Mouse (Mus musculus): Measurements from ENCODE around the gene Ccr3. TPM values are rescaled to one million over a fixed set of nuclear protein-coding genes. Genes with fewer than 3 reads are reported as not detected.
"Not testable (repeated sequence)": the region's sequence is repeated elsewhere in the genome, so short reads cannot be mapped to it uniquely, and the experiment has no call there.

The Ccr3 gene
- polyA plus RNA-seq, 1 experiment = not detected

DNA sequence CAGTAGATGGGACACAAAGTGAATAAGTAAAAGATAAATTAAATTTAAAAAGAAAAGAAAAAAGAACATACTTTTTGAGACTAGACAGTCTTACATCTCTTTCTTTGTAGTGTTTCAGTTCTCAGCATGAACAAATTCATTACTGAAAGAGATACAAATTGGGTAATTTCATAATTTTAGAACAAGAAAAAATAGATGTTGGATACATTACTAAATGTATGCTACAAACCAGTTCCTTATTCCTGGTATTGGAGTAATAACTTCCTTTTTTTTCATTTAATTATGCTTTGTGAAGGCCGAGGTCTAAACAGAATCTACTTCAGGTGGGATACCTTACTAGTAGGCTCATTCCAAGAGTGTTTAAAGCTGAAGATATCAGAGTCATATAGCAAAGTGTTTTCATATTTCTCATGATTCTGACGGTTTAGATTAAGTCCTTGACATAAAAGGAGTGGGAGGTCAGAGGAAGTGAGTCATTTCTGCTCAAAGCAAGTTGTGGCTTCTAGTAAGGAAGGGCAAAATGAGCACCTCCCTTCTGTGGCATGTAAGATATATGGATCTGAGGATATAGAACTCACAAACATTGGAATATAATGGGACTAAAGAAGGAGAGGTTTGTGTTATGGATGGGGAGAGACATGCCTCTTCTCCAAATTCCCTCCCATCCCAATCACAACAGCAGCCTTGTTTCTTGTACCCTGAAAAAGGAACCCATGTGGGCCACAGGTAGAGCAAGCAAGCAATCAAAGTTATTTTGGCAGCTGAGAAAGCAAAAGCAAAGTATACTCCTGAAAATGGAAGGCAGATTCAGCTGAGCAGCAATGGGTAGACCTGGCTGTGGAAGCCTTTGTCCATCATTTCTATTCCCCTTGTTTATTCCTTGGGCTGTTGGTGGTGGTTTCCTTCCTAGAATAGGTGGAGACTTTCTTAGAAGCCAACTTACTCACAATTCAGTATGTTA, 46.6 kb downstream of the Ccr3 start:
- no peak for TF ChIP-seq TCF3 (IDR thresholded peaks at IDR 0.05; ENCODE audit: insufficient read length, low read depth)
- Histone ChIP-seq H3K79me2 (ENCODE audit: control insufficient read depth, insufficient read depth) (no peaks in the 10 kb centered on the region), H3ac (ENCODE audit: control insufficient read depth, insufficient read length) (no peak overlapping the region), H3K27me3 (ENCODE audit: control insufficient read depth, insufficient read depth, insufficient read length) (no peaks in the 10 kb centered on the region), H3K4me2 (ENCODE audit: low read depth) (peak overlapping the region; percentile 43), H3K4me3 (no peak overlapping the region), H3K36me3 (ENCODE audit: control insufficient read depth, insufficient read depth) (no peaks in the 10 kb centered on the region)

DNA sequence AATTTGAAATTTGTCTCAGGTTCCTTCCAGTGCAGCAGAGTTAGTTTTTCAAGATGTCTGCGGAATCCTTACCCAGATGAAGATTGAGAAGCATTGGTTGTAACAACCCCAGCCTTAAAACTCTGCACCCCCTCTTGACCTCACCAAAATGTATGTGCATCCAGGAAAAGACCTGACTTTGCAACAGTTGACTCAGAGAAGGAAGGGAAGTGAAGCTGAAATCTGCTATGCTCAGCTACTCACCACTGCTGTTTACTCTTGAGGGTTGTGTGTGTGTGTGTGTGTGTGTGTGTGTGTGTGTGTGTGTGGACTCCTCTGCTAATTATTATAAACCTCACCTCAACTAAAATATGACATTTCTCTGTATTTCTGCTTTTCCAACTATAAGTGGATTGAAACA, 49.7 kb downstream of the Ccr3 start:
- Histone ChIP-seq H3K27me3 (ENCODE audit: control insufficient read depth, insufficient read depth, insufficient read length) (no peaks in the 10 kb centered on the region), H3K4me3 (no peak overlapping the region), H3K36me3 (ENCODE audit: control insufficient read depth, insufficient read depth) (no peaks in the 10 kb centered on the region), H3K4me2 (ENCODE audit: low read depth) (no peak overlapping the region), H3ac (ENCODE audit: control insufficient read depth, insufficient read length) (no peak overlapping the region), H3K79me2 (ENCODE audit: control insufficient read depth, insufficient read depth) (no peaks in the 10 kb centered on the region)
- no peak for TF ChIP-seq SRF (IDR thresholded peaks at IDR 0.05; ENCODE audit: control insufficient read depth, insufficient read length, low read depth)
- no peak for TF ChIP-seq POLR2AphosphoS2 (IDR thresholded peaks at IDR 0.05; ENCODE audit: insufficient read length, low read depth)
- TF ChIP-seq MAX (IDR thresholded peaks at IDR 0.05; ENCODE audit: low read depth) = no peak
- TF ChIP-seq MYOD1 (IDR thresholded peaks at IDR 0.05; ENCODE audit: control insufficient read depth in 1 of 3, insufficient read length in 2 of 3, low read depth in 2 of 3) = no peak
- no peak for TF ChIP-seq POLR2A (IDR thresholded peaks at IDR 0.05; ENCODE audit: insufficient read length, low read depth)
- no peak for TF ChIP-seq USF1 (IDR thresholded peaks at IDR 0.05; ENCODE audit: low read depth)
- TF ChIP-seq CEBPB (IDR thresholded peaks at IDR 0.05; ENCODE audit: insufficient read depth, poor library complexity, severe bottlenecking) = no peak
- TF ChIP-seq TCF12 (IDR thresholded peaks at IDR 0.05; ENCODE audit: insufficient read depth, poor library complexity, severe bottlenecking) = no peak
- TF ChIP-seq MYOG (IDR thresholded peaks at IDR 0.05; ENCODE audit: control insufficient read depth in 1 of 3, insufficient read depth in 1 of 3, insufficient read length in 2 of 3, low read depth in 2 of 3) = no peak
- TF ChIP-seq REST (IDR thresholded peaks at IDR 0.05; ENCODE audit: insufficient read depth, insufficient read length) = no peak
- TF ChIP-seq E2F4 (IDR thresholded peaks at IDR 0.05; ENCODE audit: insufficient read depth) = no peak
- no peak for TF ChIP-seq TCF3 (IDR thresholded peaks at IDR 0.05; ENCODE audit: insufficient read length, low read depth)

DNA sequence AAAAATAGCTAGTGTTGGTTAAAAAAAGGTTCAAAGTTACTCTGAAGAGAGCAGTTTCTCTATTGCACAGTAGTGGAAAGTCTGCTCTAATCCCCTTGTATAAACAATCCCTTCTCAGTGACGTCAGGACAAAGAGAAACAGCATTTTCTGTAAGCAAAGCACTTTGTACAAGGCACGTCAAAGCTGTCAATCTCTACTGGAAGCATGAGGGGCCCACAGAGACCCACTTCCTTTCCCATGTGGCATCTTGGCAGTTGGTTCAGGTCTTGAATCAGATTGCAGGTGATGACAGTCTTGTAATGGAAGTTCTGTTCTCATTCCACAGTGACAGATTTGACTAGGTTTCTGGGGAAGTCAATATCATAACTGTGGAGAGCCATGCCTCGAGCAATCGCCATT, 58.0 kb downstream of the Ccr3 start:
- Histone ChIP-seq H3K4me2 (ENCODE audit: low read depth) (no peak overlapping the region), H3K79me2 (ENCODE audit: control insufficient read depth, insufficient read depth) (no peaks in the 10 kb centered on the region), H3K4me3 (no peak overlapping the region), H3K36me3 (ENCODE audit: control insufficient read depth, insufficient read depth) (no peaks in the 10 kb centered on the region), H3ac (ENCODE audit: control insufficient read depth, insufficient read length) (no peak overlapping the region), H3K27me3 (ENCODE audit: control insufficient read depth, insufficient read depth, insufficient read length) (no peaks in the 10 kb centered on the region)
- TF ChIP-seq TCF3 (IDR thresholded peaks at IDR 0.05; ENCODE audit: insufficient read length, low read depth) = no peak
- no peak for TF ChIP-seq SRF (IDR thresholded peaks at IDR 0.05; ENCODE audit: control insufficient read depth, insufficient read length, low read depth)
- no peak for TF ChIP-seq USF1 (IDR thresholded peaks at IDR 0.05; ENCODE audit: low read depth)

- H3K4me3 ChIP-seq; H3K27me3 ChIP-seq (ENCODE audit: control insufficient read depth, insufficient read depth, insufficient read length); H3ac ChIP-seq (ENCODE audit: control insufficient read depth, insufficient read length); H3K4me2 ChIP-seq (ENCODE audit: low read depth); H3K79me2 ChIP-seq (ENCODE audit: control insufficient read depth, insufficient read depth); H3K36me3 ChIP-seq (ENCODE audit: control insufficient read depth, insufficient read depth): not testable (repeated sequence)
Measured at GRCm38 (mm10) chr9:124080471-124080870, 58.7 kb downstream of the Ccr3 start.

Other genes with a start within 250 kb of the Ccr3 start
- 0.52 TPM for gene Cxcr6, start 215.5 kb upstream of the Ccr3 start, polyA plus RNA-seq (2012; fragmentation: generic; extraction: Trizol)
- 8.7 TPM for gene Fyco1, start 170.1 kb upstream of the Ccr3 start, polyA plus RNA-seq (2012; fragmentation: generic; extraction: Trizol)
- 0.04 TPM for gene Xcr1, start 159.9 kb upstream of the Ccr3 start, polyA plus RNA-seq (2012; fragmentation: generic; extraction: Trizol)
- gene Ccr1, start 53.3 kb upstream of the Ccr3 start, polyA plus RNA-seq (2012; fragmentation: generic; extraction: Trizol) = not detected
- gene Ccr1l1, start 43.6 kb upstream of the Ccr3 start, polyA plus RNA-seq (2012; fragmentation: generic; extraction: Trizol) = not detected
- gene Ccr2, start 80.0 kb downstream of the Ccr3 start, polyA plus RNA-seq (2012; fragmentation: generic; extraction: Trizol) = not detected
- not detected for gene Ccr5, start 99.6 kb downstream of the Ccr3 start, polyA plus RNA-seq (2012; fragmentation: generic; extraction: Trizol)

All from myocyte (in vitro differentiated cells).